Mouse (Mus musculus) left cerebral cortex, postnatal 36 days (tissue): ENCODE results near the gene Ctsh. TPM values are rescaled to one million over a fixed set of nuclear protein-coding genes. Genes with fewer than 3 reads are reported as not detected.
"Not testable (repeated sequence)": the region's sequence is repeated elsewhere in the genome, so short reads cannot be mapped to it uniquely, and the experiment has no call there.

Source experiments
- DNase-seq, 2 experiments: peaks; one replicate each; pipeline ENCODE4 v3.0.0; 2021 to 2022; ENCODE audit warnings: low spot score in 2 of 2, mixed read lengths in 1 of 2
- intact Hi-C: fragments of 180-260 bp; cut with DNase I; formaldehyde crosslinking; loops from one replicate; pipeline ENCODE4 v1.15.1; 2025
- total RNA-seq, 2 experiments: library from RNA; stranded (reverse); gene quantifications; 2 replicates each; pipeline ENCODE4 v1.2.3; 2021

Ctsh gene
- 10 to 100 TPM; 13.1 to 17.8 TPM for total RNA-seq

- DNase-seq, result no peak
- intact Hi-C loops, result no loop called here
These were observed at the start of gene Ctsh for GRCm38 (mm10) chr9:90053852-90054251. Gene Ctsh, plus strand, starts transcription at chr9:90054152.

DNA sequence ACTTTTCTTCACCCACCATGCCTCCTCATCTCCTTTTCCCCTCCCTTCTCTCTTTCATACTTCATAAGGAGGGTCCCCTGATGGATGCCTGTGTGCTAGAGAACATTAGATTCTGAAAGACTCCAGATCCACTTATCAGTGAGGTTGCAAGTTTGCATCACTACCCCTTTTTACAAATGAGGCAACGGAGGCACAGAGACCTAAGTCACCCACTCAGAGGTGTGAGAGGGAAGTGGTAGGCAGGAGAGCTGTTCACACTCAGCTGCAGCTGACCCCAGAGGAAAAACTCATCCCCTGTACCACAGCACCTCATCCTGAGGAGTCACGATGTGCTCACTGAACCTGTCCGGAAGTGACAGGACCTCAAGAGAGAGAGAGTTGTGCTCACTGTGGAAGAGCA is 47.5 kb upstream of the Ctsh start:
- intact Hi-C loops, result no loop called here
- DNase-seq, result no peak

- intact Hi-C loops, result no loop called here
- no peak for DNase-seq
These were observed 46.9 kb upstream of the Ctsh start for GRCm38 (mm10) chr9:90007094-90007493.

GRCm38 (mm10) chr9:90008138-90008537 is 45.8 kb upstream of the Ctsh start:
- no peak for DNase-seq
- intact Hi-C loops, result no loop called here

DNA sequence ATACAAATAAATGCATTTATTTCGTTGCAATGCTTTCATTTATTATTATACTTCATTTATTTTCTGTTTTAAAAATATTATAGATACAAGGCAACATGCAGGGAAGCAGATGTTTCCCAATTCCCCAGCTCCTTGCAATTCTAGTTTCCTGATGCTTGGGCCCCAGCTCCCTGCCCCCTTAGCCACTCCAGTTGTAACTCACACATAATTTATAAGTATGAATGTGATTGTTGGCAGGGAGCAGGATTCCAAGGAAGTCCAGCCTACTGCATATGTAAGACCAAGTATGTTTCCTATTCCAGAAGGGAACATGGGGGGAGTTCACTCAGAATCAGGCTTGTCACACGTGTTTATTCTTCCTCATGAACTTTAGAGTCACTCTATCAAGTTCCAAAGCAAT is 42.1 kb upstream of the Ctsh start:
- intact Hi-C loops, result no loop called here

DNA sequence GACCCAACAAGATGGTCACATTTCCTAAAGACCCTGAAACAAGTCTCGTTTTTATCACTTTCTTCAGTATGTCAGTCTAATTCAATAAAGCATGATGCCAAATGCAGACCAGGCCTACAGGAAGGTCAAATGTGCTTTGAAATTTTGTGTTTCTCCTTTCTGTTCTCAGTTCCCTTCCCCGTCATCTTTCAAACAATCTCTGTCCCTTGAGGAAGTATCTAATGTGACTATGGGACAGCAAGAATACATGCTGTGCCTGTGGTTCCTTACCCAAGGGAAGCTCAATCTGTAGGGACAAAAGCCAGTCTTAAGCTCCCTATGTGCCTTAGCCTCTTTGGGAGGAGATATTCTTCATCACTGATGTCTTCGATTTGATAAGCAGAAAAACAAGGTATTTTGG is 39.3 kb upstream of the Ctsh start:
- intact Hi-C loops, result no loop called here
- DNase-seq, result no peak

More for the DNA sequence above, 42.1 kb upstream of the Ctsh start:
- DNase-seq, result no peak

- intact Hi-C loops, result no loop called here
These were observed 37.7 kb upstream of the Ctsh start for GRCm38 (mm10) chr9:90016204-90016603.

DNA sequence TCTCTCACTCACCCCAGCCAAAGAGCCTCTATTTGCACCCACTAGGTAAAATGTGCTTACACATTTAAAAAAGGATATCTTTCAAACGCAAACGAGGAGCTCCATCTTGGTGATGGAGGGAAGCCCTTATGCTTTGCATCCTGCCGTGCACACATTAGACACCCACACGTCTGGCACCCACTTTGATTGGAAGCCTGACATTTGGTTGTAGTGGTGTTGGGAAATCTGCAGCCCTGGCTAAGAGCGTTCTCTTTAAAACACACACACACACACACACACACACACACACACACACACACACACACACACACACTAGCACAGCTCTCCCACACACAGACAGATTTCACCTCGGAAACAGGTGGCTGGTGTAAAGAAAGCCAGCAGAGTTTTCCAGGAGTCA is 33.1 kb upstream of the Ctsh start:
- intact Hi-C loops, result no loop called here
- DNase-seq, result peak; percentile 36 to 39

More at GRCm38 (mm10) chr9:90016204-90016603, 37.7 kb upstream of the Ctsh start:
- no peak for DNase-seq

GRCm38 (mm10) chr9:90021442-90021841 is 32.5 kb upstream of the Ctsh start:
- intact Hi-C loops, result no loop called here
- DNase-seq, result no peak

GRCm38 (mm10) chr9:90027709-90028108 is 26.2 kb upstream of the Ctsh start:
- no peak for DNase-seq

GRCm38 (mm10) chr9:90033922-90034321 is 20.0 kb upstream of the Ctsh start:
- no peak for DNase-seq
- intact Hi-C loops, result no loop called here

More at GRCm38 (mm10) chr9:90027709-90028108, 26.2 kb upstream of the Ctsh start:
- intact Hi-C loops, result no loop called here

DNA sequence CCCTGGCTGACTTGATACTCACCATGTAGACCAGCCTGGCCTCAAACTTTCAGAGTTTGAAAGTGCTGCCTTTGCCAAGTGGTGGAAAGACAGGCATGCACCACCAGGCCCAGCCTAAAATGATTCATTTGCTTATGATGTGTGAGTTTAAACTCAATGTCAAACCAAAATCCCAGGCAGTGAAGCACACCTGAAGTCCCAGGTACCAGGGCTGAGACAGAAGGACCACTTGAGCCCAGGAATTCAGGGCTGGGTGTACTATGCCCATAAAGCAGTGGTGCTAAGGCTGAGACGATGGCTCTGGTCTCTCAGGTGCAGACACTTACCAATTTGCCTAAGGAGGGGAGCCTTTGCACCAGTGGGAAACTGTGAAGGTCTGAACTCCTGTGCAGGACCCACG is 18.8 kb upstream of the Ctsh start:
- intact Hi-C loops, result no loop called here
- no peak for DNase-seq

DNA sequence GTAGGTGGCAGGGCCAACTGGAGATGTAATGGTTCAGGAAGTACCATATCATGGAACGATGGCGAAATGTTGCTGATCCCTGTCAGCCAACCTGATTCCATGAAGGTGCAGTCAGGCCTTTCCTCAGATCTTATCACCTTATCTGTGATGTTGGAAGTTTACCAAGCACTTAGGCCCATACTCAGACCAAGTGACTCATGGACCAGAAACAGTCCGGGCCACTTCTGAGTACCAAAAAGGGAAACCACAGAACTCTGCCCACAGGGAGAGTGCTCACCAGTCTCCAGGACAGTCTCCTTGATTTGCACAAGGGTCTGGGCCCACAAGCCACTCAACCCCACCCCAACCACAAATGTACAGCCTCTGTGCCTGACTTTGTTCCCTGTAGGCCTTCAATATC is 18.2 kb upstream of the Ctsh start:
- no peak for DNase-seq
- intact Hi-C loops, result no loop called here

GRCm38 (mm10) chr9:90036313-90036712 is 17.6 kb upstream of the Ctsh start:
- intact Hi-C loops, result no loop called here
- no peak for DNase-seq

GRCm38 (mm10) chr9:90038535-90038934 is 15.4 kb upstream of the Ctsh start:
- no peak for DNase-seq
- intact Hi-C loops, result no loop called here

- DNase-seq, result no peak
These were observed 13.0 kb upstream of the Ctsh start for GRCm38 (mm10) chr9:90040916-90041315.

GRCm38 (mm10) chr9:90041556-90041955 is 12.4 kb upstream of the Ctsh start:
- intact Hi-C loops, result no loop called here
- DNase-seq, result no peak

More at GRCm38 (mm10) chr9:90040916-90041315, 13.0 kb upstream of the Ctsh start:
- intact Hi-C loops, result no loop called here

- intact Hi-C loops, DNase-seq: not testable (repeated sequence)
These were observed 11.0 kb upstream of the Ctsh start for GRCm38 (mm10) chr9:90042906-90043305.

DNA sequence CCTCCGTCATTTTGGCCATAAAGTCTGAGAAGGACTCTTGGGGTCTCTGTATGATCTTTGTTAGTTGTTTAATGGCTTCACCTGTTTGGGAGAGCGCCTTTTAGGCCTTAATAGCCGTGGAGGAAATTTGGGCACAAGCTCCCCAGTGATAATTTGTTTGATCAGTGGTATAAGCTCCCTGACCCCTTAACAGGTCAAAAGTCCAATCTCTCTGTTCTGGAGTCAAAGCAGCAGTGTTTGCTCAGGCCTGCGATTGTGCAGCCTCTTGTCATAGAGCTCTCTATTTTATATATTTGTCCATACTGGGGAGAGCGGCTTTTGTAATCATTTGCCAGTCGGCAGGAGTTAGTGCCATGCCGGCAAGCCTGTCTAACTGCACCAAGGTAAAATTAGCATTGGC is 8.8 kb upstream of the Ctsh start:
- intact Hi-C loops, result no loop called here
- DNase-seq, result no peak

- intact Hi-C loops, result no loop called here
- no peak for DNase-seq
These were observed 5.9 kb upstream of the Ctsh start for GRCm38 (mm10) chr9:90047937-90048627.

DNA sequence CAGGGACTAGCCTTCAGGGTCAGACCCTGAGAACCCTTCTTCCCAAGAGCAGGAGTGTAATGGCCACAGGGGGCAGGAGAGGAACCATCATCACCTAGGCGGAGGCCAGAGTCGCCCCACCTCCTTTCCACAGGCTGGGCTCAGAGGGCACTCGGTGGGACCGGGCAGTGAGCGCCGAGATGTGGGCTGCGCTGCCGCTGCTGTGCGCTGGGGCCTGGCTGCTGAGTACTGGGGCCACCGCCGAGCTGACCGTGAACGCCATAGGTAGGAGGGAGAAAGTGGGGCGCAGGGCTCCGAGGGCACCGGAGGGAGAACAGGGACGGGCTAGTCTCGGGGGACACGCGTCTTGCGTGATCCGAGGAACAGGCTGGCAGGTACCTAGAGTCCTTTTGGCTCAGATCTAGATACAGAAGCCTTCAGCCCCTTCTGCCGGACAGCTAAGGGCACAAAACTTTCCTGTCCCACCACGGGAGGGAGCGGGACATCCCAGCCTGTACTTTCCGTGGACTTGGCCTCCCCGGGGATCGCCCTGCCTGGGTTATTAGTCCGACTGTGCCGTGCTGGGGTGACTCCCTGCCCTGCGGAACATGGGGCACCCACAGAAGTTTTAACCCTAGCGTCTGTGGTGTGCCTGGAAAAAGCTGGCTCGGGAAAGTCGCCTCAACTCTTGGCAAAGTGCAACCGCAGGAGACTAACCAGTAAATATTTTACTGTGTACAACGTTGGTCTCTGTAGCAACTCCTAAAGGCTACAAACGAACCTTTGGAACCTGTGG is 606 bp downstream of the Ctsh start:
- intact Hi-C loops, result no loop called here
- peak; percentile 10 to 17 for DNase-seq
